Mouse (Mus musculus) testis, adult 10 weeks (tissue): ENCODE measurements around the gene Rcor3. TPM values are rescaled to one million over a fixed set of nuclear protein-coding genes. Genes with fewer than 3 reads are reported as not detected.

Experiments
- polyA plus RNA-seq: library from polyadenylated mRNA; stranded (reverse); fragments of 350-450 nt; fragmentation: Illumina TruSeq; extraction: RNeasy Lipid Tissue Mini Kit (QIAGEN cat#74804); gene quantifications from one replicate; pipeline ENCODE4 v1.2.3, GENCODE M21; 2014; ENCODE audit warnings: low read depth, low replicate concordance

The Rcor3 gene
- polyA plus RNA-seq = 126 TPM

GRCm38 (mm10) chr1:192137926-192138910 lies at the start of gene Rcor3:
TSS of gene Rcor3 (minus strand) at chr1:192138062.

GRCm38 (mm10) chr1:192091806-192092772 lies 45.8 kb downstream of the Rcor3 start, which contains the start of gene Traf5:
TSS of gene Traf5 (minus strand) at chr1:192092559.

Other genes starting within 250 kb of the Rcor3 start
- 20.9 TPM for gene Slc30a1, start 231.3 kb downstream of the Rcor3 start, polyA plus RNA-seq
- 33.6 TPM for gene Rd3, start 160.7 kb downstream of the Rcor3 start, polyA plus RNA-seq
- gene Traf5, start 45.5 kb downstream of the Rcor3 start, polyA plus RNA-seq = 0.74 TPM
- gene Kcnh1, start 52.7 kb upstream of the Rcor3 start, polyA plus RNA-seq = 0.15 TPM